Mouse (Mus musculus) C2C12 (cell line): ENCODE measurements around the gene Olfr675.

Experiments
- MAX ChIP-seq: IDR thresholded peaks from one replicate; pipeline ENCODE4 v1.6.1; 2011; ENCODE audit warnings: mild to moderate bottlenecking, control low read depth
- MYOD1 ChIP-seq: IDR thresholded peaks from one replicate; pipeline ENCODE4 v1.6.1; 2011; ENCODE audit warnings: low read depth; ENCODE audit not compliant: control insufficient read depth, insufficient read length
- MYOG ChIP-seq: IDR thresholded peaks from one replicate; pipeline ENCODE4 v1.6.1; 2011; ENCODE audit not compliant: control insufficient read depth, insufficient read length; ENCODE audit errors: extremely low read depth

- no peak for TF ChIP-seq MYOG
- TF ChIP-seq MYOD1 = no peak
- TF ChIP-seq MAX = no peak
Measured at GRCm38 (mm10) chr7:105058951-105059350, 30.7 kb upstream of the Olfr675 start.
